Mouse (Mus musculus): ENCODE measurements around the gene Thtpa. TPM values are rescaled to one million over a fixed set of nuclear protein-coding genes. Genes with fewer than 3 reads are reported as not detected.

Gene Thtpa
- polyA plus RNA-seq, 1 experiment from 2014 or later = 30.4 TPM

DNA sequence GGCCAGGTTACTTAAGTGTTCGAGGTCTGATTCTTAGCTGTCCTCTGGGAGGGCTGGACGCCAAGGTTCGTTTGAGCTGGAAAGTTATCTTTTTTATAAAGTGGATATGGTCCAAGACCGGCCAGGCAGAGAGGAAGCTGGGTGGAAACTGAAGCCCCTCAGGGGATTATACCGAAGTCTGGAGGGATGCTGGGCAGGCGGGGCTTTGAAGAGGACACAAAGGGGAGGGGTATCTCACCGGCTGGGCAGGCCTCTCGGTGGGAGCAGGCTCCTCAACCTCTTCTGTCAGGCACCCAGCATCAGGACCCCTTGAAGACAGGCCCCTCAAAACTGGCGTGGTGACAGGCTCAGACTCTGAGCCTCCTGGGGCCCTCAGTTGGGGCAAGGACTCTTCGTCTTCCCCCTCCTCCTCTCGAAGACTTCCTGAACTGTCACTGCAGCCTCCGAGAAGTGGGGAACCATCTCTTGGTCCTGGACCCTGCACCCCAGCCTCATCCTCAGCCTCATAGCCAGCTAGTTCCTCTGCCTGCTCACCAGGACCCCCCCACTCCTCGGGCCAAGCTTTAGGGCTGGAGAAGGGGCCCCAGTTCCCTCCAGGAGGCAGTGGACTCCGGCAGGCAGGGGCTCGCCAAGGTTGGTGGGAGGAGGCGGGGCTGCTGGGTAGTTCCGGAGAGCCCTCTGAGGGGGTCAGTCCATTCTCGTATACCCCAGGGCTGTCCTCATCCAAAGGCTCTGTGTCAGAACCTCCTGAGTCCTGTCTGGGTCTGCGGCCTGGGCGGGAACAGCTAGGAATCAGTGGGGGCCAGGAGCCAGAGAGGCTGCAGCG is 14.7 kb downstream of the Thtpa start:
- WGBS = 15% methylated on average over 21 of the region's 21 CpGs
- DNase-seq (ENCODE audit: low spot score) = no peak
- Histone ChIP-seq H3K4me2 (replicated peaks) (peak overlapping the region; percentile 21; the same call in 1 of the 2 replicates), H3K4me1 (replicated peaks; ENCODE audit: control insufficient read depth, insufficient read depth, low read length) (peaks cover 52% of the 10 kb centered on the region), H3K9ac (peak overlapping the region; percentile 28; the same call in 1 of the 2 replicates), H3K4me3 (replicated peaks; ENCODE audit: low read length) (no peak overlapping the region), H3K36me3 (replicated peaks; ENCODE audit: control insufficient read depth, insufficient read depth) (peaks cover 23% of the 10 kb centered on the region), H3K27me3 (ENCODE audit: control insufficient read depth, insufficient read depth, low read length) (peaks cover 10% of the 10 kb centered on the region; the same call in 1 of the 2 replicates), H3K27ac (peak overlapping the region; percentile 76), H3K9me3 (ENCODE audit: control insufficient read depth, low read length) (no peaks in the 10 kb centered on the region)
- no peak for ATAC-seq (ENCODE audit: low FRiP score)

DNA sequence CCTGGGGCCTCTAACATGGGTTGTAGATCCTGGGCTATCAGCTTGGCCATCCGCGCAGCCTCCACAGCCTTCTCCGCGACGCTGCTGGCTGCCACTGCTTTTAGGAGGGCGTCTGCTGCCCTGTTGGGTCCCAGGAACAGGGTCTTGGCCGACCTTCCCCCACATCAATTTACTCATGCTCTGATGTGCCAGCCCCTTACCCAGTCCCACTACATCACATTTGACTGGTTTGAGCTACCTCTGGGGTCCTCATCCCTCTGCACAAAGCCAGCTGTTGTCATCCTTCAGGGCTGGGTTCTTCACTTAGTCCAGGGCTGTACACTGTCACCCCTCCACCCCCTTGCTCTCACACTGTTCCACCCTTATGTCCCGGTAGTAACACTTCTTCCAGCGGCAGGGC is 15.5 kb downstream of the Thtpa start:
- DNase-seq (ENCODE audit: low spot score) (no peak), ATAC-seq (ENCODE audit: low FRiP score) (no peak)
- no peak overlapping the region for H3K9ac ChIP-seq
- H3K4me3 ChIP-seq (replicated peaks; ENCODE audit: low read length) = no peak overlapping the region
- H3K36me3 ChIP-seq (replicated peaks; ENCODE audit: control insufficient read depth, insufficient read depth) = peaks cover 23% of the 10 kb centered on the region
- no peak overlapping the region for H3K4me2 ChIP-seq (replicated peaks)
- peaks cover 53% of the 10 kb centered on the region for H3K4me1 ChIP-seq (replicated peaks; ENCODE audit: control insufficient read depth, insufficient read depth, low read length)
- peaks cover 10% of the 10 kb centered on the region; the same call in 1 of the 2 replicates for H3K27me3 ChIP-seq (ENCODE audit: control insufficient read depth, insufficient read depth, low read length)
- WGBS = 28% methylated on average over 9 of the region's 9 CpGs
- H3K9me3 ChIP-seq (ENCODE audit: control insufficient read depth, low read length) = no peaks in the 10 kb centered on the region
- no peak overlapping the region for H3K27ac ChIP-seq

DNA sequence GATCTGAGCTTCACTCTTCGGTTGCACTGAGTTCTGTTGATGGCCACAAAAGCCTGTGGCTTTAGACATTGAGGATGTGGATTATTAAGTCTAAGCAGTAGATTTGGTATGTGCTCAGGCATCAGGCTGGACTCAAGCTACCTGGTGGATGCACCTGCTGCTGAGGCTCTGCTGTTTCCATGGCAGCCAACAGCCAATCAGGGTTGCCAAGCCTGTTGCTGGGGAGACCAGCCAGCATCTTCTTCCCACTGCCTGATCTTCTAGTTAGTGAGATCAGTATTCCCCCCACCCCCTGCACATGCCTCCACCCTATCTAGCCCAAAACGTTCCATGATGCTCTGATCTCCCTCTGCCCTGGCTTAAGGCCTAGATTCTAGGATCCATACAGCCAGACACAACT is 17.1 kb downstream of the Thtpa start:
- H3K9ac ChIP-seq = no peak overlapping the region

DNA sequence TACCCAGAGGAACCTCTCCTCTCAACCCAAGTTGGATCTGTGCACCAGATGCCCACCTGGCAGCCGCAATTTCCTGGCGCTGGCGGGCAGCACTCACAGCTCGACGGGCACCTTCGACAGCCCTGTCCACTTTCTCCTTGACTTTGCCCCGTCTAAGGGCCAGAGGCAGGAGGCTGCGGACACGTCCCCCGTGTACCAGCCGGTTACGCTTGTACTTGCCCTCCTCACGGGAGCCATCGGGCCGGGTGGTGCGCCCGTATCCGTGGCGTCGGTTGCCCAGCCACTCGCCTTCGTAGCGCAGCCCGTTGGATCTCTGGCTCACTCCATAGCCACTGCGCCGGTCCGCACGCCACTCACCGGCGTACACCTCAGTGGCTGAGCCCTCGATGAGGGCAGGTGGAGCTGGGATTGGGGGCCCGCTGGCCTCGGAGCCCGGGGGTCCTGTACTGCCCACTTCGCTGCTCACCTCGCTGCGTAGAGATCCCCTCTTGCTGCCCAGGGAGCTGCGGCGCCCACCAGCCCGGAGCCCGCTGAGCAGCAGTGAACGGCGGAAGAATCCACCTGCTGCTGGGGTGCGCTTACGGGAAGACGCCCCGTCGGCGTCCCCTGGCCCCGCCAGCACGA is 18.9 kb downstream of the Thtpa start:
- DNase-seq (ENCODE audit: low spot score) = no peak
- 71% methylated on average over 51 of the region's 51 CpGs for WGBS
- Histone ChIP-seq H3K9me3 (ENCODE audit: control insufficient read depth, low read length) (no peaks in the 10 kb centered on the region), H3K9ac (peak overlapping the region; percentile 90; the same call in 1 of the 2 replicates), H3K27me3 (ENCODE audit: control insufficient read depth, insufficient read depth, low read length) (peaks cover 10% of the 10 kb centered on the region; the same call in 1 of the 2 replicates), H3K27ac (no peak overlapping the region), H3K4me2 (replicated peaks) (peak overlapping the region; percentile 86), H3K36me3 (replicated peaks; ENCODE audit: control insufficient read depth, insufficient read depth) (peaks cover 19% of the 10 kb centered on the region), H3K4me3 (replicated peaks; ENCODE audit: low read length) (peak overlapping the region; percentile 86), H3K4me1 (replicated peaks; ENCODE audit: control insufficient read depth, insufficient read depth, low read length) (peaks cover 47% of the 10 kb centered on the region)
- no peak for ATAC-seq (ENCODE audit: low FRiP score)

More for the DNA sequence above, 17.1 kb downstream of the Thtpa start:
- ATAC-seq (ENCODE audit: low FRiP score) (no peak), DNase-seq (ENCODE audit: low spot score) (no peak)
- Histone ChIP-seq H3K4me3 (replicated peaks; ENCODE audit: low read length) (no peak overlapping the region), H3K27me3 (ENCODE audit: control insufficient read depth, insufficient read depth, low read length) (peaks cover 10% of the 10 kb centered on the region; the same call in 1 of the 2 replicates), H3K4me2 (replicated peaks) (no peak overlapping the region), H3K27ac (no peak overlapping the region), H3K36me3 (replicated peaks; ENCODE audit: control insufficient read depth, insufficient read depth) (peaks cover 23% of the 10 kb centered on the region), H3K9me3 (ENCODE audit: control insufficient read depth, low read length) (no peaks in the 10 kb centered on the region), H3K4me1 (replicated peaks; ENCODE audit: control insufficient read depth, insufficient read depth, low read length) (peaks cover 43% of the 10 kb centered on the region)
- 71% methylated on average over 2 of the region's 2 CpGs for WGBS

DNA sequence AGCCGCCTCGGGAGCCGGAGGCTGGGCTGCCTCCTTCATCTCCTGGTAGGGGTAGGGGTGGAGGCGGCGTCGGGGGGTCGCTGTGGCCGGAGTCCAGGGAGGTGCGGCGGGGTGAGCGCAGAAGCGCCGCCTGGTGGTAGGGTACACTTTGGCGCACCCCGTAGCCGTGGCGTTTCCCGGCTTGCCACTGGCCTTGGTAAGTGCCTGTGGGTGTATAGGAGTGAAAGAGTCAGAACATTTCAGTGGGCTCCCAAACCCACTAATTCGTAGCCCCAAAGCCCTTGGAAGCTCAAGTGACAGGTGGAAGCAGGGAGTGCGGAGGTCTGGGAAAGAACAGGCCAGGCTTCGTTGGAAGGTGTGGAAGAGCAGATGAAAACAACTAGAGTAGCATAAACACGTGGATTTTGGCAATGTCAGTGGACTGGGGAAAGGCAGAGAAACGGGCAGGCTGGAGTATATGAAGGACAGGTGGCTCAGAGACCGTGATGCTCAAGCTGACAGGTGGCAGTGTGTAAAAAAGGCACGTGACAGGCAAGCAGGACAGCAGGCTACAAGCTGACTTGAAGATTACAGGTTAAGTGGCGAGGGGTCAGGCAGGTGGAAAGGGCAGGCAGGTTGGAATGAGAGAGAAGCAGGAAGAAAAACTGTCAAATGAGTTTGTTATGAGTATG is 19.5 kb downstream of the Thtpa start:
- 9% methylated on average over 23 of the region's 26 CpGs for WGBS
- no peak for DNase-seq (ENCODE audit: low spot score)

DNA sequence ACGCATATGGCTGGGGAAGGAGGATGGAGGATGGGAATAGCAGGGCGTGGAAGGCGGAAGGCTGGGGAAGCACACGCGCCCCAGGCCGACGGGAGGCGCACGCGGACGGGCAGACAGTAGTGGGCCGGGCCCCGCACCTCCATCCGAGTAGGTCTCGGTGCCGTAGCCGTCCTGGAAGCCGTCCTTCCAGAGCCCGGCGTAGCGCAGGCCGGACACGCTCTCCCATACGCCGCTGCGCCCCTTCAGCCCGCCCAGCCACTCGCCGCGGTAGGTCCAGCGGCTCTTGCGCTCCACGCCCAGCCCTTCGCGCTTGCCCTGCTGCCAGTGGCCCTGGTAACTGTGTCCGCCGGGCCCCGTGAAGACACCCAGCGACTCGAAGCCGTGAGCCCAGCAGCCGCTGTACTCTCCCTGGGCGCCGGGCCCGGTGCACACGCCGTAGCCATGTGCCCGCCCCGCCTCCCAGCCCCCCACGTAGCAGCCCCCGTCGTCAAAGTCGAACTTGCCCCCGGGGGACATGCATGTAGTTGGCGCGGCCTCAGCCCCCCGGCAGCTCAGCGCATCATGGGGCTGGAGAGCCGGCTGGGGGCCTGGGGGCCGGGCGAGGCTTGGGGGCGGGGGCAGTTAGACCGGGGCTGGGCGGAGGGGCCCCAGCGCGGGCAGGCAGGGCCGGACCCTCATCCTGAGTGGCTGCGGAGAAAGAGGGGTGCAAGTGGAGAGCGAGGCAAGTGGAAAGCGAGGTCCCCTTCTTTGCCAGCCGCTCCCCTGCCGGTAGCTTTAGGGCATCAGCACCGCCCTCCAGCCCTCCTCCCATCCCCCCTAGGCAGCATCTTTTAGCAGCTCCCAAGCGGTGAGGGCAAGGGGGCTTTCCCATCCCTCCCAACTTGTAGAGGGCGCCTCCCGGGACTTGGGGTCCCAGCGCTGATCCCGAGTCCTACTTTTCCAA is 20.4 kb downstream of the Thtpa start:
- Histone ChIP-seq H3K36me3 (replicated peaks; ENCODE audit: control insufficient read depth, insufficient read depth) (peaks cover 18% of the 10 kb centered on the region), H3K9me3 (ENCODE audit: control insufficient read depth, low read length) (no peaks in the 10 kb centered on the region), H3K4me3 (replicated peaks; ENCODE audit: low read length) (peak overlapping the region; percentile 86), H3K9ac (peak overlapping the region; percentile 90), H3K4me2 (replicated peaks) (peak overlapping the region; percentile 86), H3K27ac (peak overlapping the region; percentile 96), H3K4me1 (replicated peaks; ENCODE audit: control insufficient read depth, insufficient read depth, low read length) (peaks cover 34% of the 10 kb centered on the region), H3K27me3 (ENCODE audit: control insufficient read depth, insufficient read depth, low read length) (peaks cover 10% of the 10 kb centered on the region; the same call in 1 of the 2 replicates)
- DNase-seq (ENCODE audit: low spot score) = peak; percentile 57
- WGBS = under 1% methylated on average over 67 of the region's 78 CpGs
- ATAC-seq (ENCODE audit: low FRiP score) = peak; percentile 43

More for the DNA sequence above, 19.5 kb downstream of the Thtpa start:
- Histone ChIP-seq H3K36me3 (replicated peaks; ENCODE audit: control insufficient read depth, insufficient read depth) (peaks cover 19% of the 10 kb centered on the region), H3K4me3 (replicated peaks; ENCODE audit: low read length) (peak overlapping the region; percentile 86), H3K9me3 (ENCODE audit: control insufficient read depth, low read length) (no peaks in the 10 kb centered on the region), H3K4me2 (replicated peaks) (peak overlapping the region; percentile 86), H3K27ac (peak overlapping the region; percentile 96; the same call in 1 of the 2 replicates), H3K9ac (peak overlapping the region; percentile 90), H3K4me1 (replicated peaks; ENCODE audit: control insufficient read depth, insufficient read depth, low read length) (peaks cover 40% of the 10 kb centered on the region), H3K27me3 (ENCODE audit: control insufficient read depth, insufficient read depth, low read length) (peaks cover 10% of the 10 kb centered on the region; the same call in 1 of the 2 replicates)
- ATAC-seq (ENCODE audit: low FRiP score) = no peak

DNA sequence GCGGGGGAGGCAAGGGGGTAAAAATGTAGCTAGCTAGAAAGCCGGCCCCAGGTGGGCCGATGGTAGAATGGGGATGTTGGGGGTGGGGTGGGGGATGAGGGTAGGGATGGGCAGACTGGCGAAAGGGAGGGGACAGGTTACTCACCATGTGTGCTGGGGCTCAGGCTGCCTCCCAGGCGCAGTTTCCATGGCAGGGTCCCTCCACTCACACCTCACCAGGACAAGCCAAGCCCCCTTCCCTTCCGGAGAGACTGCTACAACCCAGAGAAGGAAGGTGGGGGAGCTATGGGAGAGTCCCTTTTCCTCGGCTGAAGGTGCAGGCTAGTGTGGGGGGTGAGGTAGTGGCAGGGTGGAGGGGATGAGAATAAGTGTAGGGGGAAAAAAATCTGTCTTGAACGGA is 21.3 kb downstream of the Thtpa start:
- Histone ChIP-seq H3K36me3 (replicated peaks; ENCODE audit: control insufficient read depth, insufficient read depth) (peaks cover 14% of the 10 kb centered on the region), H3K4me2 (replicated peaks) (peak overlapping the region; percentile 86), H3K27me3 (ENCODE audit: control insufficient read depth, insufficient read depth, low read length) (peaks cover 10% of the 10 kb centered on the region; the same call in 1 of the 2 replicates), H3K4me3 (replicated peaks; ENCODE audit: low read length) (peak overlapping the region; percentile 86), H3K4me1 (replicated peaks; ENCODE audit: control insufficient read depth, insufficient read depth, low read length) (peaks cover 34% of the 10 kb centered on the region), H3K27ac (peak overlapping the region; percentile 96), H3K9ac (peak overlapping the region; percentile 90), H3K9me3 (ENCODE audit: control insufficient read depth, low read length) (no peaks in the 10 kb centered on the region)
- DNase-seq (ENCODE audit: low spot score) = no peak
- 0% methylated on average over 8 of the region's 8 CpGs for WGBS
- peak; percentile 28; the same call in 1 of the 2 replicates for ATAC-seq (ENCODE audit: low FRiP score)

DNA sequence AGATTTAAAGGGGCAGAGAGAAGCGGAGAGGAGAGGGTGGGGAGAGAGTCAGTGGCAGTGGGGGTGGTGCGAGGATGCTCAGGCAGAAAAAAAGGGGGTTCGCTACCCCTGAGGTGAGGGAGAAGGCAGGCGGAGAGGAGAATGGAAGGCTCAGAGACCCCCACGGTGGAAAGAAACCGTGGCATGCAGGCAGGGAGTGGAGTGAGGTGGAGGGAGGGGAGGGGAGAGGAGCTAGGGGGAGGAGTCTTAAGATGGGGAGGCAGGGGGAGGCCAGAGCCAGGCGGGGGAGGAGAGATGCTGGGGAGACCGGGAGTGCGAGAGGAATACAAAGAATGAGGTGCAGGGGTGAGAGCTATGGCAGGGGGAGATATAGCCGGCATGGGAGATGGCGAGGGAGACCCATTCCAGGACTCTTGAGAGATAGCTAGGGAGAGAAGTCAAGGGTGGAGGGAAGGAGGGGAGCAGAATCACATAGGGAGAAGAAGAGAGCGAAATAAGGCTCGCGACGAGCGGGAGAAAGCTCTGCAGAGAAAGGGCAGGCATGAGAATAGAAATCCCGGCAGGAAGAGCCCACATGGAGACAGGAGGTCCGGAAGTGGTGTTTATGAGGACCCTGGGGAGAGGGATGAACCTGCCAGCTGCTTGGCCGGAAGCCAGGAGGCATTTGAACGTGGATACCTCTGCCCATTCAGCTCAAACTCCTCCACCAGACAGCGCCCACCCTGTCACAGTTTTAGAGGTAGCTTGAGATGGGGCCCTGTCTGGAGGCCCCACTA is 22.0 kb downstream of the Thtpa start, which contains the start of gene Jph4:
Gene Jph4 (minus strand): TSS at position 511 of the 776 bp plus-strand sequence.
- H3K4me3 ChIP-seq (replicated peaks; ENCODE audit: low read length) = peak within 1 kb of the TSS; percentile 86
- H3K4me1 ChIP-seq (replicated peaks; ENCODE audit: control insufficient read depth, insufficient read depth, low read length) = peaks cover 33% of the 10 kb centered on the region
- ATAC-seq (ENCODE audit: low FRiP score) = peak; percentile 77

More for the DNA sequence above, 22.0 kb downstream of the Thtpa start, which contains the start of gene Jph4:
- Histone ChIP-seq H3K27ac (peak within 1 kb of the TSS; percentile 96), H3K4me2 (replicated peaks) (peak within 1 kb of the TSS; percentile 86), H3K9me3 (ENCODE audit: control insufficient read depth, low read length) (no peaks in the 10 kb centered on the region), H3K27me3 (ENCODE audit: control insufficient read depth, insufficient read depth, low read length) (peaks cover 10% of the 10 kb centered on the region; the same call in 1 of the 2 replicates), H3K9ac (peak within 1 kb of the TSS; percentile 90), H3K36me3 (replicated peaks; ENCODE audit: control insufficient read depth, insufficient read depth) (peaks cover 14% of the 10 kb centered on the region)
- 2% methylated on average over 21 of the region's 21 CpGs for WGBS
- peak; percentile 60 for DNase-seq (ENCODE audit: low spot score)
